Mouse (Mus musculus) CD4-positive helper T cell, adult 2 months (primary cell): ENCODE results near the gene Gm49342.
"Not testable (repeated sequence)": the region's sequence is repeated elsewhere in the genome, so short reads cannot be mapped to it uniquely, and the experiment has no call there.

Experiments
- DNase-seq: peaks from one replicate; pipeline ENCODE4 v3.0.0-alpha.2; 2012; ENCODE audit warnings: low read depth, missing footprints, low spot score

Gm49342 gene

GRCm38 (mm10) chr14:50943932-50944667, at the start of gene Gm49342:
Gene Gm49342 (plus strand): TSS chr14:50944517.
- DNase-seq: peak; percentile 90

- DNase-seq: no peak
Measured at GRCm38 (mm10) chr14:50895407-50895806, 48.9 kb upstream of the Gm49342 start.

- no peak for DNase-seq
Measured at GRCm38 (mm10) chr14:50895985-50896746, 48.2 kb upstream of the Gm49342 start.

GRCm38 (mm10) chr14:50896747-50897373, 47.5 kb upstream of the Gm49342 start:
- DNase-seq: no peak

- no peak for DNase-seq
Measured at GRCm38 (mm10) chr14:50897374-50897765, 46.9 kb upstream of the Gm49342 start, which contains the start of gene Klhl33. Gene Klhl33 (minus strand): TSS chr14:50897507.

GRCm38 (mm10) chr14:50897992-50898391, 46.3 kb upstream of the Gm49342 start:
- DNase-seq: not testable (repeated sequence)

- DNase-seq: no peak
Measured at GRCm38 (mm10) chr14:50903973-50904827, 40.1 kb upstream of the Gm49342 start.

- DNase-seq: no peak
Measured at GRCm38 (mm10) chr14:50904828-50905129, 39.5 kb upstream of the Gm49342 start.

GRCm38 (mm10) chr14:50905327-50905726, 39.0 kb upstream of the Gm49342 start:
- not testable (repeated sequence) for DNase-seq

GRCm38 (mm10) chr14:50908126-50908525, 36.2 kb upstream of the Gm49342 start:
- no peak for DNase-seq

- DNase-seq: no peak
Measured at GRCm38 (mm10) chr14:50911356-50911755, 33.0 kb upstream of the Gm49342 start.

- DNase-seq: peak; percentile 14
Measured at GRCm38 (mm10) chr14:50923437-50923836, 20.9 kb upstream of the Gm49342 start.

GRCm38 (mm10) chr14:50924281-50925064, 19.8 kb upstream of the Gm49342 start, which contains the start of the genes Osgep and Apex1:
Gene Osgep (minus strand): TSS chr14:50924893.
Gene Apex1 (plus strand): TSS chr14:50924968.
- DNase-seq: peak; percentile 97

- DNase-seq: no peak
Measured at GRCm38 (mm10) chr14:50925111-50925920, 19.0 kb upstream of the Gm49342 start.

GRCm38 (mm10) chr14:50927366-50927765, 17.0 kb upstream of the Gm49342 start:
- no peak for DNase-seq

GRCm38 (mm10) chr14:50929951-50930350, 14.4 kb upstream of the Gm49342 start:
- DNase-seq: no peak

GRCm38 (mm10) chr14:50930377-50930753, 14.0 kb upstream of the Gm49342 start:
- peak; percentile 87 for DNase-seq

- DNase-seq: peak; percentile 100
Measured at GRCm38 (mm10) chr14:50930754-50931492, 13.4 kb upstream of the Gm49342 start, which contains the start of the genes Pip4p1 and Pnp. Gene Pip4p1 (minus strand): TSS chr14:50930856. Gene Pnp (plus strand): TSS chr14:50931082.

GRCm38 (mm10) chr14:50931493-50932020, 12.8 kb upstream of the Gm49342 start:
- DNase-seq: no peak
